Mouse (Mus musculus) spleen, postnatal 4 days (tissue): ENCODE measurements around the gene Bad.

Experiments
- DNase-seq, 2 experiments: peaks; one replicate each; pipeline ENCODE4 v3.0.0; 2022; ENCODE audit warnings: low spot score in 2 of 2

Bad gene

DNA sequence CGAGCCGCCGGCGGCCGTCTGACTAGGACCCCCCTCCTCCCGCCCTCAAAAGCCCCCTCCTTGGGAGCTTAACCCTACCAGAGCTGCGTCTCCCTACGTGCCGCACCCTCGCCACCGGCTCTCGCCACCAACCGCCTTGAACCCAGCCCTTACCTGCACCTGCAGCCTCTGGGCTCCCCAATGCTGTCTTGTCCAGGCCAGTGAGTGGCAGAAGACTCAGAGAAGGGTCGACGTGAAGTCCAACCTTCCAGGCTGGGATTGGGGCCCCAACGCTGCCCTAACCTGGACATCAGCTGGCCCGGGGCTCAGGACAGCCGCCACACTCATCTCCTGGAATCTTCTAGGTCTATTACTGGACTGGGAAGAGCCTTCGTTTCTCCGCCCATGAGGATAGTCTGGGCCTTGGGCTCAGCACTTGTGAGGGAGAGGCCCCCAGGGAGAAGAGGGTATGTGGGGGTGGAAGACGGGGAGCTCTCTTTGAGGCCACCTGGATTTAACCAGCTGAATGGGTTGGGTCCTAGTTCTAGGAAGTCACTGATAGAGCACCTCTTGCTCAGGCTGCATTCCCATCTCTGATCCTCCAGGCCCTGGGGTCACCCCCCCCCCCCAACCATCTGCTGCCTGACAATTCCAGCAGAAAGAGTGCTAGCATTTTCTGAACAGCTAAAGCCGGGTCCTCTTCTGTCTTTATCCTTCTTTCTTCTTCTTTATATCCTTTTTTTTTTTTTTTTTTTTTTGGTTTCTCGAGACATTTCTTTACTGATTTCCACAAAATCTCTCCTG lies 7.3 kb upstream of the Bad start, which contains the start of gene Kcnk4:
Kcnk4 (minus strand) TSS at position 321 of the 783 bp plus-strand sequence.
- peak in 1 of 2 experiments; percentile 64 for DNase-seq

DNA sequence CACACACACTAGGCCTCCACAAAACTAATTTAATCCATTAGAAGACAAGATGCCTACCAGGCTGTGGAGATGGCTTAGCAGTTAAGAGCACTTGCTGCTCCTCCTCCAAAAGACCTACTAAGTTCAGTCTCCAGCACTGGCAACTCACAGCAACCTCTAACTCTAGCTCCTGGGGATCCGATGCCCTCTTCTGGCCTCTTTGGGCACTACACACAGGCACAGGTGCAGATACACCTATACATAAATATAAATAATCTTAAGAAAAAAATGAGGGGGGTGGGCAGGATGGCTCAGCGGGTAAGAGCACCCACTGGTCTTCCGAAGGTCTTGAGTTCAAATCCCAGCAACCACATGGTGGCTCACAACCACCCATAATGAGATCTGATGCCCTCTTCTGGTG lies 5.4 kb upstream of the Bad start:
- DNase-seq: peak; percentile 44 to 80

DNA sequence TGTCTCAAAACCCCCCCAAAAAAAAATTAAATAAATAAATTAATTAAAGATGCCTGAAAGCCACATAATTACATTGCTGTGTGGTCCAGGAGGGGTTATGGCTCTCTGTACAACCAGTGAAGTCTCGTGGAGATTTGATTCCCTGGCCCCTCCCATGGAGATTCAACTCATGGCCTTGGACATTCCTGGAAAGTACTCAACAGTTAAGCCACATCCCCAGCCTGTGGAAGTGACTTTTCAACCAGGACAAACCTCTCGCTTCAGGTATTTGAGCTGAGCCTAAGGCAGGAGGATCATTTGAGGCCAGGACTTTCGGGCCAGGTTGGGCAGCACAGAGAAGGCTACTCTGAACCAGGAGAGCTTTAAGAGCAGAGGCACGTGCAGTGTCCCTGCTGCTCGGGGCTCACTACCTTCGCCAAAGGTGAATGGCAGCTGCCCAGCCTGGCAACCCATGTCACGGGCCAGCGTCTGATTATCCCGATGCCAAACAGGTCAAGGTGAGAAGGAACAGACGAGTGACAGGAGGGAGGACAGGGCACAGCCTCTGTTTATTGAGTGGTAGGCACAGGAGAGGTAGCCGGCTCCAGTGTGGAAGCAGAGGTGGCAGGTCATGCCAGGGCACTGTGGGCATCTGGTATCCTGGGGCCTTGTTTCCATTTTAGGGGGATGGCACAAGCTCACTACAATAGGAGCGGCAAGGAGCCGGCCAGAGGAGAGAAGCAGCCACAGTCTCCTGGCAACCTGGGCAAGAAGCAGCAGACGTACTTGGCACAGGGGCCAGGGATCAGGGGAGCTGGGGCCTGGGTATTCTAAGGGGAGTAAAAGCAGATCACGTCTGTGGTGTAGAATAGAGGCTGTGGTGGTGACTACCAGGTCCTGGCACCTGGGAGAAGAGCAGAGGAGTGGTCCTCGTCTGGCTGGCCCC lies 3.9 kb upstream of the Bad start:
- no peak for DNase-seq

DNA sequence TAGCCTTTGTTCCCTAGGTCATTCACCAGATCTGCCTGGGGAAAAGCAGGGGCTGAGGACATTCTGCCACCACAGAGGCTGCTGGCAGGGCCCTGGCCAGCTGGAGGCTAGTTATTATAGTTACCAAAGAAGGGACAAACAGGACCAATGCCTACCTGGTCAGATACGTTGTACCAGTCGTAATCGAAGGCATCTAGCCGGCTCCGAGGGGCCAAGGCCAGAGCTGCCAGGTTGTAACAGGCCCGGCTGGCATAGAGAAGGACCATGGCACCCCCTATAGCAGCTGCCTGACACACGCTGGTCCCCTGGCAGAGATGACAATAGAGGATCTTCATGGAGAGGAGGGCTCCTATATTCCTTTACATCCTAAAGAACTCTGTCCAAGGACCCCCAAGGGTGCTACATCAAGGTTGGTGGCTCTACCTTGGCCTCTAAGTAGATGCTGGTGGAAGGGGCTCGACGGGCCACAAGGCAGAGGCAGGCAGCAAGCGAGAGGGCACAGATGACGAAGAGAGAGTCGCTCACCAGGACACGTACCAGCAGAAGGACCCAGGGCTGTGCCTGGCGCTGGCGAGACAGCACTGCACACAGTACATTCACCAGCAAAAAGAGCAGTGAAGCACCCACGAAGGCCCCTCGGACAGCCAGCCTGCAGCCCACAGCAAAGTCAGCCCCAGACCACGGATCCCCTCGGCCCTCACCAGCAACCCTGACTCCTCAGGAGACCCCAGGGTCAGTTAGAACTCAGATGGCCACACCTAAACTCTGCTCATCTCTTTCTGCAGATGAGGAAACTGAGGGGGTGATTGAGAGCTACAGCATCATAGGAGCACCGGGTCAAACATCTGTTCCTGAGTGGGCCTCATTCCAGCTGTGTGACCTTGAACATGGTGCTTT lies 2.3 kb upstream of the Bad start:
- peak in 1 of 2 experiments; percentile 63 for DNase-seq

DNA sequence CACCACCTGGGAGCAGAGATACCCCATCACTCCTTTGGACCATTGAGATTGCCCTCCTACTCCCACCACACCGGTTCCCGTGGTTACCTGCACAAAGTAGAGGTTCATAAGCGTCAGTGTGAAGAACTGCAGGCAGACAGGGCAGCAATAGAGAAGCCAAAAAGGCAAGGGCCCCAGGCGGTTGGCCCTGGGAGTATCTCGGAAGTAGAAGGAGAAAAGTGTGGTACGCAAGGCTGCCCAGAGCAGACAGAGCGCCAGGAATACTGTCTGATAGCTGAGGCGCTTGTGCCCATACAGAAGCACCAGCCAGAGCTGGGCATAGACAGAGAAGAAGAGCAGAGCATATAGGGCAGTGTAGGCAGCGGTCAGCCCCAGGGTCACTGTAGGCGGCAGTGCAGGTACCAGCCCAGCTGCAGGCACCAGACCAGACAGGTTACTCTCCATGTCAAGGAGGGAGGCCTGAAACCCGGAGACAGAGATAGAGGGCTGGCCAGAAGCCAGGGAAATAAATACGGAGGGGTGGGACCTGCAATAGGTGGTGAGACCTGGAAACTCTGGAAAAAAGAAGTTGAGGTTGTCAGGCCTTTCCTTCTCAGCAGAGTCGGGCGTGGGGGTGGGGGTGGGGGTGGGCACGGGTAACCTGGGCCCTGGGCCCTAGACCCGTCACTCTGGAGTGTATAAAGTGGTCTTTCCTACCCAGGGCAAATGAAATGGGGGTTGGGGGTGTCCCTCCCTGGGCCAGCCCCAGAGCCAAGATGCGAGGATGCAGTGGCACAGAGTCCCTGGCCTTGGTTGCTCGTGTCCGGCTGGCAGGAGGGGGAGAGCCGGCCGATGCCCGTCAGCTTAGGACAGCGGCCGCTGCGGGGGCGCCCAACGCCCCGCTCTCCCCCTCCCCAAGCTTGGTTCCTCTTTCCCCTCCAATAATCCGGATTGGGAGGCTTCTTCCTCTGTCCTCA lies 987 bp upstream of the Bad start:
- peak in 1 of 2 experiments; percentile 65 for DNase-seq

DNA sequence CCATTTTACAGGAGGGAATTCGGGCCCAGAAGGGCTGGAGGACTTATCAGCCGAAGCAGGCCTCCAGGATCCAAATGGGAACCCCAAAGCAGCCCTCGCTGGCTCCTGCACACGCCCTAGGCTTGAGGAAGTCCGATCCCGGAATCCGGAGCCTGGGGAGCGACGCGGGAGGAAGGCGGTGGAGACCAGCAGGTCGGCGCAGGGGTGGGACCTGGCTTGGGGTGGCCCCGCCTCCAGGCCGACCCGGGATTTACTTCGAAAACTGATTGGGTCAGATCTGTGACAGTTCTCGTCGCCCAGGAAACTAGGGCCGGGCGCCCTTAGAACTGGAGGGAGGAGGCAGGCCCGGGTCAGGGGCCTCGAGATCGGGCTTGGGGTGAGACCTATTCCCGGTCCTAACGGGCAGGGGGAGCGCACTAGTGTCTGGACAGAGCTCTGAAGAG lies 609 bp downstream of the Bad start, which contains the start of gene Gpr137:
Gpr137 (minus strand) TSS at position 232 of the 443 bp plus-strand sequence.
- DNase-seq: peak; percentile 93 to 94

DNA sequence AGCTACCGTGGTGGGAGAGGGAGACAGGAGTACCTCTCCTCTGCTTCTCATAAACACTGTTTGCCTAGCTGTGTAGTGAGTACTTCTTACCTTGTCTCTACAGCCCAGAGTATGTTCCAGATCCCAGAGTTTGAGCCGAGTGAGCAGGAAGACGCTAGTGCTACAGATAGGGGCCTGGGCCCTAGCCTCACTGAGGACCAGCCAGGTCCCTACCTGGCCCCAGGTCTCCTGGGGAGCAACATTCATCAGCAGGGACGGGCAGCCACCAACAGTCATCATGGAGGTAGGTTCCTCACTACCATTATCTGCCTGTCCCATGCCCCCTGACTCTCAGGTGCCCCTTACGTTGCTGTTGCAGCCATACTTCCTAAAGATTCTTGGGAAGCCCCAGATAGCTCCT lies 1.1 kb downstream of the Bad start:
- DNase-seq: peak in 1 of 2 experiments; percentile 61

DNA sequence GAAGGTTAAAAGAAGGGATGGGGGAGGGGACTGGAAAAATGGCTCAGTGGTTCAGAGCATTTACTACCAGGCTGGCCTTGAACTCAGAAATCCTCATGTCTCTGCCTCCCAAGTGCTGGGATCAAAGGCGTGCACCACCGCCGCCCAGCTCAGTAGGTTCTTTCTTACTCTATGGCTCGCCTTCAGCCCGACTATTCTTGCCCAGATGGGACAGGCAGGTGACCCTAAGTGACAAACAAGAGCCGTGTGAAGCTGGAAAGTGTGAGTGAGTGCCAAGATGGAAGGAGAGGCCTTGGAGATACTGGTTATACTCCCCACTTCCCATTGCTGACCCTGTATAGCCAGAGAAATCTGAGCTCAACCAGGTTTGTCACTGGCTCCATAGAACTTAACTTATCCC lies 2.0 kb downstream of the Bad start:
- DNase-seq: no peak

DNA sequence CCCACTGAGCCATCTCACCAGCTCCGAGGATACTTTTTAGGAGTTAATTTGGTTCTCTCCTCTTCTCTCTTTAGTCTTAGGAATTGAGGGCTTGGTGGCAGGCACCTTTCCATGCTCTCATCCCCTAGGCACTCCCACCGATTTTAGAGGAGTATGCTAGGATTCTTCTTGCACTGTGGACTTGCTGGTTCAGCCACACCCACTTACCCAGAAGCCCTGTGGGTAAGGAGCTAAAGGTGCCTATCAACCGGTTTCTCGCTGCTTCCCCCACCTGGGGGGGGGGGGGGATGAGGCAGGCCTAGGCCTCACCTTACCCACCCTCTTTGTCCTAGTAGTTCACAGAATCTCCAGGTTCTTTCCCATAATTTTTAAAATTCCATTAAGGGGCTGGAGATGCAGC lies 6.1 kb downstream of the Bad start:
- DNase-seq: no peak

DNA sequence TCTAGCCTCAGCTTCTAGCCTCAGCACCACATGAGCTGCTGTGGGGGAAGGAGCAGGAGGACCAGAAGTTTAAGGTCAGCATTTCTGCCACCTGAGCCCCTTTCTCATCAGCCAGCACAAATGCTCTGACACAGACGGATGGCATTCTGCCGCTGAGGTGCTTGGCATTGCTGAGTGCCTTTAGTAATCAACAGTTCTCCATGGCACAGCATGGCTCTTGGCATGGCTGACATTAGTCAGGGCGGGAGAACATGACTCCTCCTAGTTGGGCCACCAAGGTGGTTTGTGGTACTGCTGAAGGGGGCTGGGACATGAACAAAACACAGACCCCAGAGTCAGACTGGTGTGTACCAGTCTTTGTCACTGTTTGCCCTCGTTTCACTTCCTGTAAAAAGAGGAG lies 6.5 kb downstream of the Bad start:
- DNase-seq: no peak

DNA sequence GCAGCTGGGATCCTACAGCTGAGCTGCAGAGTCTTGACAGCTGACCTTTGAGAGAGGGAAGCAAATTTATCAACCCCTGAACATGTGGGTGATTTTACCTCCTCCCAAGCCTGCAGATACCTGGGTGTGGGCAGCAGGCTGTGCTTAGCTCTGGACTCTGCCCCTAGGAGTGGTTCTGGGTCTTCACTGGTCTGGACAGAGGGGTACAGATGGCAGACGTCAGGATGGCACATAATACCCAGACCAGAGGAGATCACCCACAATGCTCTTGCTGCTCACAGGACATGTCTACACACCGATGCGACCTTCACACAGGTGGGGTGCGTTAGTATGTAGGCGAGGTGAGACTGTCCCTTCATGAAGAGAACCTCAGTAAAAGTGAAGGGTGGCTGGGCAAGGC lies 7.9 kb downstream of the Bad start:
- DNase-seq: no peak

DNA sequence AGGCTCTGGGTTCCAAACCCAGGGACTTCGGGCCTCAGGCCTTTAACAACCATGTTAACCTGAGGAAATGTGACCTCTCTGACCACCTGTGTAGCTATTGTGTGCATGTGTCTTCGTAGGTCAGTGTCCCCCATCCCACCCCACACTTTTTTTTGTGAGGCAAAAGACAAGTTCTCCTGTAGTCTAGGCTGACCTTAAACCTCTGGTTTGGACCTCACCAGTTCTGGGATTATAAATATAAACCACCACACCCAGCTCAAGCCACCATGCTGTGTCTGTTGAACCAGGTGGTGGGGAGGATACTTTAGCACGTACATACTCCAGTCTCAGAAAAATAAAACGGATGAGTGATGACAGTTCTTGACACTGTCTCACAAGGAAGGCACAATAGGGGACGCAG lies 8.3 kb downstream of the Bad start:
- DNase-seq: no peak

DNA sequence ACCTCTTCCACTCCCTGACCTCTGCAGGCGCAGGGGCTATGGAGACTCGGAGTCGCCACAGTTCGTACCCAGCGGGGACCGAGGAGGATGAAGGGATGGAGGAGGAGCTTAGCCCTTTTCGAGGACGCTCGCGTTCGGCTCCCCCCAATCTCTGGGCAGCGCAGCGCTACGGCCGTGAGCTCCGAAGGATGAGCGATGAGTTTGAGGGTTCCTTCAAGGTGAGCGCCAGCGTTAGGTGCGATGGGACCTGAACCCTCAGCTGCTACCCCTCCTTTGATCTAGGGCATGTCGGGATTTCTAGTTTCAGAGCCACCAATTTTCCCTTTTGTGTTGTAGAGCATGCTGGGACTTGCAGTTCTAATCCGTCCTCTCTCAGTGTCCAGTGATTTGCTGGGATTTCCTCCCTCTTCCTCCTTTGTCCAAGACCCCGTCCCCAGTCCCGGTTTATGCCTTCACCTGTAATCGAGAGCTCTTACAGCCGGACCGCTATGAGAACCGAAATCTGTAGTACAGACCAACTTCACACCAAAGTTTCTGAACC lies 9.0 kb downstream of the Bad start:
- DNase-seq: peak in 1 of 2 experiments; percentile 68

DNA sequence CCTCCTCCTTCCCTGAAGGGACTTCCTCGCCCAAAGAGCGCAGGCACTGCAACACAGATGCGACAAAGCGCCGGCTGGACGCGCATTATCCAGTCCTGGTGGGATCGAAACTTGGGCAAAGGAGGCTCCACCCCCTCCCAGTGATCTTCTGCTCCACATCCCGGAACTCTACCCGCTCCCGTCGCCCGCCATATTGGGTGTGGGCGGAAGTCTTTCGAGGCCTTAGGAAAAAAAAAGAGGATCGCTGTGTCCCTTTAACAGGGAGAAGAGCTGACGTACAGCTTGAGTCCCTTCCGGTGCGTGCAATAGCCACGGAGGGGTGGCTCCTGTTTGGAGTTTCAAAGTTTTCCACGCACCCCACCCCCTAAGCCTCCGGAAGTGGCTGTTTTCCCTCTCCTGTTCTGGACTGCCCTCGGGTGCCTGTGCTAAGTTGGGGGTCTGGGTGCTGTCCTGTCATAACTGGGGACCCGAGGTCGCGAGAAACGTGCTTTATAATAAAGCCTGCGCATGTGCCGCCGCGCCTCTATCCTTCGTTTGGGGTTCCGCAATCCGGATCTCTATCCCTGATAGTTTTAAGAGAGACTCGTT lies 9.8 kb downstream of the Bad start:
- DNase-seq: peak; percentile 76 to 85

DNA sequence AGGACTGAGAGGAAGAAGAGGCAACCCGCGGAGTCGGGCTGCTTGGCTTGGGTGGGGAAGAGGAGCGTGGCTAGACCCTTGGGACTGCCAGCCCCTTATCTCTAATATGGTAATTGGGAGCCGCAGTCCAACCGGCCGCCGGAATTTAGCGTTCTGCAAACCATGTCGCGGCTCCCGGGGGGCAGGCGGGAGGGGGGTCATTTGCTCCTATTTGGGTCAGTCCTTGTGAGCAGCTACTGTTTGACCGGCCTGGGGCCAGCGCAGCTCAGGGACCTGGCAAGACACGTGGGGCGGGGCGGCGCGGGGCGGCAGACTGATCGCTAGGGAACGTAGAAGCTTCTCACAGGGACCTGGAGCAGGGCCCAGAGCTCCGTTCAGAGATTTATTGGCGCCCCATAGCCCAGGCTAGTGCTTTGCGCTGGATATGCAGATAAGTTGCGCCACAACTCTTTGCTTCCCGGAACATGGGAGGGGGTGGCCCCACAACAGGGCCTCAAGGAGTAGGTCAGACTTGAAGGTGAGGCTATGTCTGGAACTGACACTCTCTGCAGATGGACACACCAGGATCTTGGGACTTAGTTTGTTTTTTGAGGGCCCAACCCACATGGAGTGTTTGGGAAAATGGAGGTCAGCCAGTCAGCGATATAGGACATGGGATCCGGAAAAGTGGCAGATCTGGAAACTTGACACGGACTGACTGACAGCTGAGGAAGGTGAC lies 10.5 kb downstream of the Bad start:
- DNase-seq: peak; percentile 62 to 82

DNA sequence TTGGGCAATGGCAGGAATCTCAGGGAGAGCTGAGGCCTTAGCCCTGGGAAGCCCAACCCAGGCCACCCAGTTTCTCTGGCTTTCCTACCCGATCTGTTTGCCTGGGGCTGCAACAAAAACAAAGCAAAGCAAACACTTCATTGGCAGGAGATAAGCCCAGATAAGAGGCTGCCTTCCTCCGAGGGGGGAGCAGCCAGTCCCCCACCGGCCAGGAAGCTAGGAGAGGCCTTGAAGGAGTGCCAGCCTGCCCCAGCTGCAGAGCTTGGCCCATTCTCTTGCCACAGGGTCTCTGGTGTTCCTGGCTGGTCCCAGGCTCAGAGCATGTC lies 11.0 kb downstream of the Bad start:
- DNase-seq: peak in 1 of 2 experiments; percentile 68

DNA sequence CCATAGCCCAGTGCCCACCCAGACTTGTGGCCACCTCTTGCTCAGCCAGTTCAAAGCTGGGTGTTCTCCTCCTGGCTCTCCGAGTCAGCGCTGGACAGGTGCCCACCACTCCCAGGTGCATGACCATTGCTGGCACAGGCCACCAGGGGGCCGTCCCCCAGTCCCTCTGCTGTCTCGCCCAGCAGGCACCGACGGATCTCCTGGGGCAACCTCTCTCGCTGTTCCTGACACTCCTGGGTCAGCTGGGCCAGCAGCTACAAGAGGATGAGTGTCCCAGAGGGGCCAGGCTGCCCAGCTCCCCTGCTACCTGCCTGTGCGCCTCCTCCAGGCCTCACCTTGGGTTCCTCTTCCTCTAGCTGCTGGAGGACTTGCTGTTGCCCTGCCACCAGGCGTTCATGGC lies 12.4 kb downstream of the Bad start:
- DNase-seq: peak; percentile 48 to 78

DNA sequence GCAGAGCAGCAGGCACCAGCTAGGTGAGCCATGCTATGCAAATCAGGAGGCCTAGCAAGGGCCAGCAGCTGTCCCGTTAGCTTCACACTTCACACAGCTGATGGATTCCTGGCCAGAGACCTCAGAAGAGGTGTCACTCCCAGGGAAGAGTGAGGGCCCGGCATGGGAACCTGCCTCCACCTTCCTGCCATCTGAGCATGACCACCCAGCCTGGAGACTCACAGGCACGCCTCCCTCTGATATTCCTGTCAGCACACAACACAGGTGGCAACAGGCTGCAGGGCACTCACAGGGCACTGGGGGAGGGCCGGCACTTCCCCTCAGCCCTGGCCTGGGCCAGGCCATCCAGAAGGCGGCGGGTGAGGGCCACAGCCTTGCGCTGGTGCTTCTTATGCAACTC lies 13.8 kb downstream of the Bad start:
- DNase-seq: no peak

DNA sequence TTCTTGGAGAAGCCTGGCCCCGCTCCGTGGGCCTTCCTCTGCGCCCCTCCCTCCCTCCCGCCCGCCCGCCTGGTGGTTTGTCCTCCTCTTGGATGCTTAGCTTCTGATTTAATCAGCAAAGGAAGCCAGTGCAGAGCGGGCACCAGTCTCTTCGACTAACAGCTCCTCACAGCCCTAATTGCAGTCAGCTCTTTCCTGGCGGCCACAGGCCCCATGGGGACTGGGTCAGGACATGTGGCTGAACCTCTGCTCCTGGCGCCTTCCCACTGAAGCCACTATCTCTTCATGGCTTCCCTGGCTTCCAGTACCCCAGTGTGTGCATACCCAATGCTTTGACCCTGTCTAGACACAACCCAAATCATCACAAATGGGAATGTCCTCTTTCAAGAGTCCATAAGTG lies 14.8 kb downstream of the Bad start:
- no peak for DNase-seq
